ENCODE assay signal across 8 mouse cellular contexts in genomic region chr1:193336122-193337017, GRCm38 (mm10). TPM values are rescaled to one million over a fixed set of nuclear protein-coding genes. Genes with fewer than 3 reads are reported as not detected.
A peak's percentile ranks its signal among the peaks of the same experiment; 100 is the strongest.
DNase-seq lines count a peak whose midpoint lies in the region; ATAC-seq and TF ChIP-seq lines count a peak whose summit lies in the region.

No protein-coding gene starts in this region.

- peak; percentile 15; the same call in 1 of the 2 replicates for ATAC-seq in liver, postnatal 0 days
- ATAC-seq in liver, embryonic 12.5 days: no peak
- ATAC-seq in heart, embryonic 13.5 days (ENCODE audit: extremely low read depth, insufficient number of reproducible peaks, low FRiP score, low TSS enrichment): no peak
- ATAC-seq in neutrophil, adult 5-6 weeks (ENCODE audit: extremely low read depth, insufficient number of reproducible peaks, low FRiP score, poor library complexity, severe bottlenecking): peak; percentile 60
- no peak for ATAC-seq in midbrain, embryonic 14.5 days (ENCODE audit: low FRiP score, low TSS enrichment)

- 65% methylated on average over 7 of the region's 7 CpGs for WGBS in liver, postnatal 0 days (ENCODE audit: insufficient replicate concordance)
- 56% methylated on average over 7 of the region's 7 CpGs for WGBS in liver, embryonic 12.5 days (ENCODE audit: insufficient replicate concordance)
- 50% methylated on average over 7 of the region's 7 CpGs for WGBS in heart, embryonic 13.5 days
- WGBS in midbrain, embryonic 14.5 days: 92% methylated on average over 7 of the region's 7 CpGs

- H3K27me3 ChIP-seq in liver, postnatal 0 days (ENCODE audit: insufficient read depth, low read length): no peaks in the 10 kb centered on the region
- H3K27me3 ChIP-seq in liver, embryonic 12.5 days (replicated peaks): no peaks in the 10 kb centered on the region
- peaks cover 4% of the 10 kb centered on the region; the same call in 1 of the 2 replicates for H3K27me3 ChIP-seq in heart, embryonic 13.5 days (replicated peaks)
- no peaks in the 10 kb centered on the region for H3K27me3 ChIP-seq in midbrain, embryonic 14.5 days (ENCODE audit: control insufficient read depth, insufficient read depth, low read length)

- no peaks in the 10 kb centered on the region for H3K9me3 ChIP-seq in liver, postnatal 0 days (ENCODE audit: low read length)
- no peaks in the 10 kb centered on the region for H3K9me3 ChIP-seq in liver, embryonic 12.5 days (replicated peaks)
- H3K9me3 ChIP-seq in heart, embryonic 13.5 days: no peaks in the 10 kb centered on the region
- no peaks in the 10 kb centered on the region for H3K9me3 ChIP-seq in midbrain, embryonic 14.5 days (ENCODE audit: control insufficient read depth, low read length)

- no peaks in the 10 kb centered on the region for H3K36me3 ChIP-seq in liver, postnatal 0 days (replicated peaks; ENCODE audit: insufficient read depth, low read length)
- H3K36me3 ChIP-seq in liver, embryonic 12.5 days: no peaks in the 10 kb centered on the region
- H3K36me3 ChIP-seq in heart, embryonic 13.5 days: no peaks in the 10 kb centered on the region
- H3K36me3 ChIP-seq in midbrain, embryonic 14.5 days (ENCODE audit: control insufficient read depth, insufficient read depth, low read length): no peaks in the 10 kb centered on the region

- H3K4me3 ChIP-seq in liver, postnatal 0 days (ENCODE audit: low read depth, low read length): no peak overlapping the region
- no peak overlapping the region for H3K4me3 ChIP-seq in liver, embryonic 12.5 days
- H3K4me3 ChIP-seq in heart, embryonic 13.5 days: no peak overlapping the region
- no peak overlapping the region for H3K4me3 ChIP-seq in midbrain, embryonic 14.5 days (replicated peaks; ENCODE audit: low read depth, low read length)

- no peak overlapping the region for H3K4me2 ChIP-seq in liver, postnatal 0 days (ENCODE audit: low read depth, low read length)
- no peak overlapping the region for H3K4me2 ChIP-seq in liver, embryonic 12.5 days
- no peak overlapping the region for H3K4me2 ChIP-seq in heart, embryonic 13.5 days
- H3K4me2 ChIP-seq in midbrain, embryonic 14.5 days (ENCODE audit: low read length): no peak overlapping the region

- no peak overlapping the region for H3K27ac ChIP-seq in liver, postnatal 0 days (ENCODE audit: low read depth)
- no peak overlapping the region for H3K27ac ChIP-seq in liver, embryonic 12.5 days
- peak overlapping the region; percentile 92 for H3K27ac ChIP-seq in heart, embryonic 13.5 days (replicated peaks)
- H3K27ac ChIP-seq in midbrain, embryonic 14.5 days (replicated peaks; ENCODE audit: low read depth, low read length): no peak overlapping the region

- DNase-seq in adrenal gland, postnatal 10 days: peak; percentile 62
- DNase-seq in adrenal gland, adult 18-20 months (ENCODE audit: low spot score in 2 of 2): no peak
- no peak for DNase-seq in liver, postnatal 0 days
- no peak for DNase-seq in right cerebral cortex, postnatal 4 days
- no peak for DNase-seq in midbrain, embryonic 14.5 days

- no peak for TF ChIP-seq CTCF in liver, postnatal 0 days (IDR thresholded peaks at IDR 0.05; ENCODE audit: low read depth)

- TF ChIP-seq EP300 in liver, postnatal 0 days (IDR thresholded peaks at IDR 0.05; ENCODE audit: low read depth): no peak

- peaks cover 2% of the 10 kb centered on the region; the same call in 1 of the 2 replicates for H3K4me1 ChIP-seq in liver, postnatal 0 days (ENCODE audit: insufficient read depth)
- no peaks in the 10 kb centered on the region for H3K4me1 ChIP-seq in liver, embryonic 12.5 days
- peaks cover 77% of the 10 kb centered on the region for H3K4me1 ChIP-seq in heart, embryonic 13.5 days
- 0 out of 2 replicates have a peak, but pooled peaks cover 8% of the 10 kb centered on the region for H3K4me1 ChIP-seq in midbrain, embryonic 14.5 days (ENCODE audit: control insufficient read depth, insufficient read depth, low read length)

- no peak overlapping the region for H3K9ac ChIP-seq in liver, postnatal 0 days (replicated peaks)
- no peak overlapping the region for H3K9ac ChIP-seq in liver, embryonic 12.5 days
- H3K9ac ChIP-seq in heart, embryonic 13.5 days: peak overlapping the region; percentile 56
- H3K9ac ChIP-seq in midbrain, embryonic 14.5 days (replicated peaks; ENCODE audit: low read length): no peak overlapping the region

RNA-seq across cellular contexts. Expression of gene Camk1g, which starts 33.7 kb away (rescaled TPM):
- total RNA-seq in adrenal gland, postnatal 10 days (2021): 1 to 10 TPM in 1 of 2 experiments, under 1 TPM in 1; 0.69 to 1.0 TPM
- total RNA-seq in adrenal gland, adult 18-20 months (2021): under 1 TPM; 0.13 to 0.17 TPM
- 0.15 and 0.24 TPM in 2 replicates for polyA plus RNA-seq in liver, postnatal 0 days (2015; fragmentation: Nextera tagmentation; extraction: Ambion mirVana)
- 0.86 and 0.92 TPM in 2 replicates for polyA plus RNA-seq in liver, embryonic 12.5 days (2016; fragmentation: Nextera tagmentation; extraction: Ambion mirVana)
- 7.5 and 8.3 TPM in 2 replicates for polyA plus RNA-seq in heart, embryonic 13.5 days (2015; fragmentation: Nextera tagmentation; extraction: Ambion mirVana)
- not detected in 2 replicates for total RNA-seq in neutrophil, adult 5-6 weeks (2017)
- 46.0 and 47.7 TPM in 2 replicates for polyA plus RNA-seq in midbrain, embryonic 14.5 days (2014; fragmentation: Nextera tagmentation; extraction: Ambion mirVana)

Comparison
In these comparisons a context has a peak if more than half of its experiments do, and no peak if none do; other contexts are left out.
1. ATAC-seq: peak in liver, postnatal 0 days (single experiment) and neutrophil, adult 5-6 weeks (single experiment); none in liver, embryonic 12.5 days (single experiment), heart, embryonic 13.5 days (single experiment) and midbrain, embryonic 14.5 days (single experiment).